Mouse (Mus musculus): Measurements from ENCODE around the gene Olfr921.

The Olfr921 gene

DNA sequence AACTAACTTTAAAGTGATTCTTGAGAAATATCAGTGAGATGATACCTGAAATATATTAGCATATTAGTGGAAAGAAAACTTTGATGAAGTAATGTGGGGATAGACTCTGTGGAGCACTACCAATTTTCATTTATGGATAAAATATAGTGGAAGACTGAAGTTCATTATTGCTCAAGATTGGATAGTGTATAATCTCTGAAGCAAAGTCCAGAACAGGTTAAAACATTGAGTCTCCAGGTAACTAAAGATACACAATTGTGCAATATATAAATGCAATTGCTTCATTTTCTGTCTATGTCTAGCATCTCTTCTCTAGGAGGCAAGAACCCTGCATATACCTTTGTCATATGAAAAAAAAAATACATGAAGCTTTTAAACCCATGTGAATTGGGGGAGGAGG lies at the start of gene Olfr921:
Gene Olfr921, plus strand, starts transcription at position 301 of the 400 bp plus-strand sequence.
- DNase-seq (ENCODE audit: low spot score in 2 of 2): no peak

DNA sequence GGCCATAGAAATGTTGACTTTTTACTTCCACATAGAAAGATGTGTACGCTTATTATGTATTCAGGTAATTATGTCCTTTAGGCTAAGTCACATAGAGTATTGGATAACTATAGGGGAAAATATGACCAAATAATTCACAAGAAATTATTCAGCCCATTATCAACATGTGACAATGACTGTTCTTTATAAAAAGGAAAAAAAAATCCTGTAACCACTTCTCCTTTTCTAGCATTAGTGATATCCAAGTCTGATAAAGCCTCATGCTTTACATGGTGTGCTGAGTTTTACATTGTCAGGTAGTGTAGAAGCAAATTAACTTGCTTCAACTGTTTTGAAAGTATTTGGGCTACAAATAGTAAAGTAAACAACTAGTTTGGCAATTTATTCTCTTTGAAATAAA lies 48.8 kb upstream of the Olfr921 start:
- DNase-seq (ENCODE audit: low spot score in 2 of 2): no peak

DNA sequence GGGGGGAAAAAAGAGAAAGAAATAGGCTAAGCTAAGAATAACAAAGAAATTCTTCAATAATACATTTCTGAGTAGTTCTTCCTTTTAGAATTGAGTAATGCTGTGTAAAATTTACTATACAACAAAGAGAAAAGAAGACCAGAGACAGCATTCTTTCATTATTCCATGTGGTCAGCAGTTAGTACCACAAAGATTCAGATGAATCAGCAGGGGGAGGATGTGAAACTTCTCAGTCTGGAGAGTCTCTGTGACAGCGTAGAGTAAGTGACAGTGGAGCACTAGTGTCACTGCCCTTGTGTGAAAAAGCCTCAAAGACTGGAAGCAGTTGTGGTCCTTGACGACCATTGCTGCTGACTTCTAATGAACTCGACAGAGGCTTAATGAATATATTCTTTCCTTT lies 44.6 kb upstream of the Olfr921 start:
- no peak for DNase-seq (ENCODE audit: low spot score in 2 of 2)

- DNase-seq (ENCODE audit: low spot score in 2 of 2): no peak
Observed at GRCm38 (mm10) chr9:38741408-38741807, 31.5 kb upstream of the Olfr921 start.

DNA sequence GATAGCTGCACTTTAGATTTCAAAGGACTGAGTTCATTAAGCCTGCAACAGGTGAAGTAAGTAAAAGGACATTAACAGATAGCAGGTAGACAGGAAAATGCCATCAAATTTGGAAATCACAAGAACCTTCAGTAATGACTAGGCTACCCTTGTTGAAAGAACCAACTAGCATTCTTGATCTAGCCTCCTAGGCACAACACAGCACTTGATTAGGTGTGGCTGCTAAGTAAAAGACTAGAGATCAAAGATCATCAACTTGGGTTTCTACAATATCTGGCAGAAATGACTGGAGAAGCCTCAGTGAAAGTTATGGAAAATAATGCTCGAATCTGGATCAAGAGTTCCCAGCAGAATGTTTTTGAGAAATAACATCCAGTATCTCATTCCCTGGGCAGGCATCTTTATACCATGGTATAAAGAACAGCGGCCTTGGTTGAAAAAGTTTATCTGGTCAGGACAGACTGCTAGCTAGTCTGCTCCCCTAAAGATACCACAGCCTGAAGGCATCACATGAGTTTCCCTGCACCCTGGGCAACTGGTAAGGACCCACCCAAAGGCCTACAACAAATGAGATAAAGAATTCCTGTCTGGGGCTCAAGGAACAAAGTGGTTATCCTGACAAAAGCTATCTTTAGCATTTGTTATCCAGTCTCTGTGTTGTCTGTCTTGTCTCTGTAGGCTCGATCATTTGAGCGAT lies 28.1 kb upstream of the Olfr921 start:
- DNase-seq (ENCODE audit: low spot score in 2 of 2): no peak

DNA sequence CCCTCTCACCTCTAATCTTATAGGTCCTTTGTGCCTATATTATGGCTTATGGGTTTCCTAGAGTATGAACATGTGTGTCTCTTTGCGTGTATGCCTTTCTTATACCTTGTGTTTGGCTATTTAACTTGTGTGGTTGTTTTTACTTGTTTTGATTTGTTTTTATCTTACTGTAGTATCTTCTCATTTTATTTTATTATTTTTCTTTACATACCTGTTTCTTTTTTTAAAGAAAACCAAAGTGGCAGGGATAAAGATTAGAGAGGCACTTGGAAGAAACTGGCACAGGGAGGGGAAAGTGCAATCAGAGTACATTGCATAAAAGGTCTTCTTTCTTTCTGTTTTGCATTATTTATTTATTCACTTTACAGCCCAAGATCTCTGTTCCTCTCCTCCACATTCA lies 20.9 kb upstream of the Olfr921 start, which contains the start of gene Olfr920:
Gene Olfr920, plus strand, starts transcription at position 301 of the 400 bp plus-strand sequence.
- DNase-seq (ENCODE audit: low spot score in 2 of 2): no peak

DNA sequence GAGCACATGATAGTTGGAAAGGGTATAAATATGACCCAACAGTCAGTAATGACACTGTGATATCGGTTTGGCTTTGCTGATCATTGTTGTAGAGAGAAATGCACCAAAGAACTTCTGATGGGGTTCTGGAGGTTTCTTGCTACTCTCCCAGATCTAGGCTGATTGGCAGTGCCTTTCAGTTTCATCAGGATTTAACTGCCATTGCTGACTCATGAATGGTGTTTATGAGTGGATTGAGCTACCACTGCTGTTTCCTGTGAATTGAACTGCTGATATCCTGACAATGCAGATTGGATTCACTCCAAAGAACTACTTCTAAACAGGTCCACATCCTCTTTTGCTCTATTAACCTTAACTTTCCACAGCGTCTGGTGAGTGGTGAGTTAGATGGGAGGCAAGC lies 19.8 kb downstream of the Olfr921 start:
- DNase-seq (ENCODE audit: low spot score in 2 of 2): no peak

- no peak for DNase-seq (ENCODE audit: low spot score in 2 of 2)
Observed at GRCm38 (mm10) chr9:38805696-38806095, 32.8 kb downstream of the Olfr921 start.

- DNase-seq (ENCODE audit: low spot score in 2 of 2): no peak
Observed at GRCm38 (mm10) chr9:38814314-38814713, 41.4 kb downstream of the Olfr921 start, which contains the start of gene Olfr922. Olfr922 (plus strand) TSS chr9:38814614.

- DNase-seq (ENCODE audit: low spot score in 2 of 2): no peak
Observed at GRCm38 (mm10) chr9:38815458-38815986, 42.7 kb downstream of the Olfr921 start.

DNA sequence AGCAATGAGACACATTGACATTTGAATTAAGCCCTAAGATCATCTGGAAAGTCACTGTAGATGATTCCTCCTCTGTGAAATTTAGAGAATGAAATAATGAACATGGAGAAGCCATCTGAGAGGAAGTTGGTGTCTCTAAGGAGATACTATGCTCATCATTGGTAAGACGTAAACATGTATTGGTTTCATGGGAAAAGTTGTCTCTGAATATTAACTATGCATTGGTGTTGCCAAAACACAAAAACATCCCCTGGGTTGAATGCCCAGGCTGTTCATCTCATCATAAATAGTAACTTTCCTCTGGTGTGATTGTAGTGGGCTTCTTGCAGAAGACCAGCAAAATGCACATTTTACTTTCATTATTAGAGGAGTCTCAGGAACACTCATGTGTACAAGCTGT lies 53.4 kb downstream of the Olfr921 start, which contains the start of gene Olfr923:
Gene Olfr923, plus strand, starts transcription at position 301 of the 400 bp plus-strand sequence.
- no peak for DNase-seq (ENCODE audit: low spot score in 2 of 2)

All from spleen, postnatal 10 days (tissue).